ENCODE assay signal across 9 mouse cellular contexts in the genomic region with DNA sequence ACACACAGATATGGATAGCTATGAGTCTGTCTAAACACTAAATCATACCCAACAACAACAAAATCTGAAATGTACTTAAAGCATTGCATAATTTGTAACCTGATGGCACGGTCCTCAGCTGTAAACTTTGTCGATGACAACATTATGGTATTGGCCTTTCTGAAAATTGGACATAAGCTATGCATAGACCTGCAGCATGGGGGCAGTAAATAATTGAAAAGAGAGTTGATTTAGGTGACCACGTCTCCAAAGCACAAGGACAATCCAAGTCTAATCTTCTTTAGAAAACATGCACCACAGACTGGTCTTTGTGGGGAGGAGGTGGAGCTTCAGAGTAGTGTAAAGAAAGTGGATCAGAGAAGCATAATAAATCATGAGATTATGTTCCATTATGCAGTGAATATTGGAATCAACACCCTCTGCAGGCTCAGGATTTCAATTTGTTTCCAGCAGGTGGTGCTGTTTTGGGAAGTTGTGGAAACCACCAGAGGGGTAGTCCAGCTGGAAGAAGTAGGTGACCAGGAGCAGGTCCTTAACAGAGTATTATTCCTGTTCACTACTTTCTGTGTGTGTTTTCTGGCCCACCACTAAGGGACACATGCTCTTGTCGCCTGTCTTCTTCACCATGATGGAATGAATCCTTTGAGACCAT.
A peak's percentile ranks its signal among the peaks of the same experiment; 100 is the strongest.
DNase-seq lines count a peak whose midpoint lies in the region; ATAC-seq lines count a peak whose summit lies in the region.
"Had no signal": no experiment of that assay in that cellular context is flagged by ENCODE, and none has a peak within 500 bp of the region (broad histone marks: within the 10 kb centered on the region; RNA-seq: fewer than 3 reads in every experiment).

No protein-coding gene starts in this region.

- no peaks in the 10 kb centered on the region for H3K9me3 ChIP-seq in forebrain, embryonic 11.5 days (ENCODE audit: control insufficient read depth, low read length)
- no peaks in the 10 kb centered on the region for H3K9me3 ChIP-seq in forebrain, embryonic 15.5 days
- no peaks in the 10 kb centered on the region for H3K9me3 ChIP-seq in hindbrain, embryonic 12.5 days (replicated peaks)
- no peaks in the 10 kb centered on the region for H3K9me3 ChIP-seq in midbrain, embryonic 14.5 days (ENCODE audit: control insufficient read depth, low read length)

- ATAC-seq in forebrain, embryonic 11.5 days (replicated peaks; ENCODE audit: low FRiP score), result peak; percentile 66
- ATAC-seq in forebrain, embryonic 15.5 days (replicated peaks), result no peak
- peak; percentile 43 for ATAC-seq in hindbrain, embryonic 12.5 days (ENCODE audit: low FRiP score)
- ATAC-seq in midbrain, embryonic 14.5 days (ENCODE audit: low FRiP score, low TSS enrichment), result peak; percentile 50; the same call in 1 of the 2 replicates

- no peak for DNase-seq in forebrain, embryonic 11.5 days (ENCODE audit: low spot score)
- peak; percentile 14 for DNase-seq in ovary, postnatal 14 days (ENCODE audit: low spot score)
- no peak for DNase-seq in ovary, postnatal 10 days (ENCODE audit: low spot score)
- DNase-seq in midbrain, embryonic 14.5 days, result peak; percentile 37
- no peak for DNase-seq in B cell, adult 2 months
- no peak for DNase-seq in right cerebral cortex, postnatal 4 days

- H3K27me3 ChIP-seq in forebrain, embryonic 11.5 days (ENCODE audit: control insufficient read depth, insufficient read depth, low read length), result no peaks in the 10 kb centered on the region
- H3K27me3 ChIP-seq in forebrain, embryonic 15.5 days, result no peaks in the 10 kb centered on the region
- H3K27me3 ChIP-seq in hindbrain, embryonic 12.5 days, result no peaks in the 10 kb centered on the region
- H3K27me3 ChIP-seq in midbrain, embryonic 14.5 days (ENCODE audit: control insufficient read depth, insufficient read depth, low read length), result no peaks in the 10 kb centered on the region

- H3K36me3 ChIP-seq in forebrain, embryonic 11.5 days (ENCODE audit: control insufficient read depth, insufficient read depth, low read length), result no peaks in the 10 kb centered on the region
- H3K36me3 ChIP-seq in forebrain, embryonic 15.5 days, result no peaks in the 10 kb centered on the region
- no peaks in the 10 kb centered on the region for H3K36me3 ChIP-seq in hindbrain, embryonic 12.5 days
- H3K36me3 ChIP-seq in midbrain, embryonic 14.5 days (ENCODE audit: control insufficient read depth, insufficient read depth, low read length), result no peaks in the 10 kb centered on the region

- H3K27ac ChIP-seq in forebrain, embryonic 11.5 days (ENCODE audit: low read depth, low read length), result no peak overlapping the region
- H3K27ac ChIP-seq in forebrain, embryonic 15.5 days (replicated peaks), result no peak overlapping the region
- no peak overlapping the region for H3K27ac ChIP-seq in hindbrain, embryonic 12.5 days
- no peak overlapping the region for H3K27ac ChIP-seq in midbrain, embryonic 14.5 days (replicated peaks; ENCODE audit: low read depth, low read length)

- no peaks in the 10 kb centered on the region for H3K4me1 ChIP-seq in forebrain, embryonic 11.5 days (replicated peaks; ENCODE audit: control insufficient read depth, insufficient read depth, low read length)
- no peaks in the 10 kb centered on the region for H3K4me1 ChIP-seq in forebrain, embryonic 15.5 days
- H3K4me1 ChIP-seq in hindbrain, embryonic 12.5 days, result no peaks in the 10 kb centered on the region
- no peaks in the 10 kb centered on the region for H3K4me1 ChIP-seq in midbrain, embryonic 14.5 days (ENCODE audit: control insufficient read depth, insufficient read depth, low read length)

- no peak overlapping the region for H3K4me3 ChIP-seq in forebrain, embryonic 11.5 days (ENCODE audit: low read depth, low read length)
- H3K4me3 ChIP-seq in forebrain, embryonic 15.5 days, result no peak overlapping the region
- no peak overlapping the region for H3K4me3 ChIP-seq in hindbrain, embryonic 12.5 days
- H3K4me3 ChIP-seq in midbrain, embryonic 14.5 days (replicated peaks; ENCODE audit: low read depth, low read length), result no peak overlapping the region
- H3K4me3 ChIP-seq: erythroblast, embryonic 14.5 days had no signal

- H3K9ac ChIP-seq in forebrain, embryonic 11.5 days (ENCODE audit: low read length), result no peak overlapping the region
- H3K9ac ChIP-seq in forebrain, embryonic 15.5 days (replicated peaks), result no peak overlapping the region
- no peak overlapping the region for H3K9ac ChIP-seq in hindbrain, embryonic 12.5 days
- no peak overlapping the region for H3K9ac ChIP-seq in midbrain, embryonic 14.5 days (replicated peaks; ENCODE audit: low read length)

- H3K4me2 ChIP-seq in forebrain, embryonic 11.5 days (ENCODE audit: low read depth, low read length, severe bottlenecking), result no peak overlapping the region
- no peak overlapping the region for H3K4me2 ChIP-seq in forebrain, embryonic 15.5 days (replicated peaks)
- H3K4me2 ChIP-seq in hindbrain, embryonic 12.5 days (replicated peaks), result no peak overlapping the region
- H3K4me2 ChIP-seq in midbrain, embryonic 14.5 days (ENCODE audit: low read length), result no peak overlapping the region

- WGBS in forebrain, embryonic 11.5 days, result 76% methylated on average over 4 of the region's 4 CpGs
- 65% methylated on average over 4 of the region's 4 CpGs for WGBS in forebrain, embryonic 15.5 days
- 75% methylated on average over 4 of the region's 4 CpGs for WGBS in hindbrain, embryonic 12.5 days
- WGBS in midbrain, embryonic 14.5 days, result 68% methylated on average over 4 of the region's 4 CpGs

Comparison
In these comparisons a context has a peak if more than half of its experiments do, and no peak if none do; other contexts are left out.
1. DNase-seq: peak in ovary, postnatal 14 days (single experiment) and midbrain, embryonic 14.5 days (single experiment); none in forebrain, embryonic 11.5 days (single experiment), ovary, postnatal 10 days (single experiment), B cell, adult 2 months (0 of 2) and right cerebral cortex, postnatal 4 days (single experiment).